27 mouse cellular contexts compared by ENCODE assay signal in the genomic region with DNA sequence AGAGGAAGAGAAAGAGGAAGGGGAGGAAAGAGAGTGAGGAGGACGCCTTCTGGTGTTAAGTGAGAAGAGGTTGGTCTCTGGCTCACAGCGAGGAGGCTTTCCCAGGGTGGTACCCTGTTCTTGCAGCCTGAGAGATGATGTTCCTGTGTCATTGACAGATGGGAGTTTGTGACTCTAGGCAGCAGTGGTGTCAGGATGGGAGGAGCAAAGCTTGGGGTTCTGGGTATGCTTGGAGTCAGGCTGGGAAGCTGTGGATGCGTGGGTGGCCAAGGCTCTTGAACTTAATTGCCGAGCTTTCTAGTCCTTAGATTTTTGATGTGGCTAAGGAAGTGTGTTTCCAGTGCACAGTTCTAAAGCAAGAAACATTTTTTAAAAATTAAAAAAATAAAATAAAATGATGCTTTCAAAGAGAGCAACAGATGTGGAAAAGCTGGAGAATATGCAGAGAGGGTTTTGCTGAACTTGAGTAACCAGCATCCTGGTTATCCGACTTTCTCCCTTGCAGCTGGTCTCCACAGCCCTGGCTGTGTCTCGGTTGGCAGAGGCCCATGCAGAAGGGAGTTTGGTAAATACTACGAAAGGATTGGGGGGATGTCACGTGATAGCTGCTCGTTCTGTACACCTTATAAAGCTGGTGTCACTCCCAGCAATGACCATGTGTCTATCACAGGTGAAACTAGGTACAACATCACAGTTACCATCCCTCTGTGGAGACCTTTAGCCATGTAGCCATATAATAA.
DNase-seq lines count a peak whose midpoint lies in the region; ATAC-seq lines count a peak whose summit lies in the region.
"Had no signal": no experiment of that assay in that cellular context is flagged by ENCODE, and none has a peak within 500 bp of the region (broad histone marks: within the 10 kb centered on the region; RNA-seq: fewer than 3 reads in every experiment).

No protein-coding gene starts in this region.

- H3K4me1 ChIP-seq in limb, embryonic 10.5 days, result 0 out of 2 replicates have a peak, but pooled peaks cover 5% of the 10 kb centered on the region
- H3K4me1 ChIP-seq: forebrain, embryonic 12.5 days; hindbrain, embryonic 15.5 days; megakaryocyte, embryonic 14.5 days; midbrain, embryonic 12.5 days; neural tube, embryonic 12.5 days had no signal

- 76% methylated on average over 9 of the region's 9 CpGs for WGBS in limb, embryonic 10.5 days

- no peaks in the 10 kb centered on the region for H3K9me3 ChIP-seq in limb, embryonic 10.5 days (replicated peaks)
- H3K9me3 ChIP-seq: forebrain, embryonic 12.5 days; hindbrain, embryonic 15.5 days; kidney, embryonic 15.5 days; midbrain, embryonic 12.5 days; neural tube, embryonic 12.5 days had no signal

- no peak for ATAC-seq in erythroid progenitor cell, adult 5-6 weeks (replicated peaks; ENCODE audit: low FRiP score, poor library complexity, severe bottlenecking)

- no peaks in the 10 kb centered on the region for H3K27me3 ChIP-seq in limb, embryonic 10.5 days (ENCODE audit: low read depth, poor library complexity, severe bottlenecking)
- H3K27me3 ChIP-seq: hindbrain, embryonic 15.5 days; kidney, embryonic 15.5 days; megakaryocyte, embryonic 14.5 days; midbrain, embryonic 12.5 days; neural tube, embryonic 12.5 days had no signal

- no peak overlapping the region for H3K4me3 ChIP-seq in limb, embryonic 10.5 days
- H3K4me3 ChIP-seq: forebrain, embryonic 12.5 days; hindbrain, embryonic 15.5 days; kidney, embryonic 15.5 days; megakaryocyte, embryonic 14.5 days; midbrain, embryonic 12.5 days; myocyte; neural tube, embryonic 12.5 days had no signal

- DNase-seq in heart, adult 18-20 months, result peak; percentile 26 to 45
- no peak for DNase-seq in heart, postnatal 36 days
- DNase-seq in lung, postnatal 10 days, result peak; percentile 8
- DNase-seq in lung, adult 18-20 months, result no peak
- peak; percentile 14 for DNase-seq in limb, embryonic 10.5 days (ENCODE audit: low spot score)
- DNase-seq: adrenal gland, postnatal 25 days; B cell, adult 2 months; cerebellum, adult 18-20 months; cerebellum, postnatal 14 days; kidney, adult 18-20 months; kidney, postnatal 36 days; layer of hippocampus, postnatal 36 days; left cerebral cortex, postnatal 4 days; liver; lung, postnatal 4 days; right cerebral cortex, adult 18-20 months; spleen, adult 18-20 months; thymus, postnatal 4 days had no signal

- H3K36me3 ChIP-seq in limb, embryonic 10.5 days, result no peaks in the 10 kb centered on the region
- H3K36me3 ChIP-seq: forebrain, embryonic 12.5 days; hindbrain, embryonic 15.5 days; kidney, embryonic 15.5 days; midbrain, embryonic 12.5 days; neural tube, embryonic 12.5 days had no signal

- intact Hi-C loops in heart, postnatal 36 days (cut with DNase I), result no loop called here

- no peak overlapping the region for H3K27ac ChIP-seq in limb, embryonic 10.5 days
- H3K27ac ChIP-seq: forebrain, embryonic 12.5 days; hindbrain, embryonic 15.5 days; kidney, embryonic 15.5 days; liver, embryonic 14.5 days; midbrain, embryonic 12.5 days; neural tube, embryonic 12.5 days had no signal

Comparison
In these comparisons a context has a peak if more than half of its experiments do, and no peak if none do; other contexts are left out.
1. DNase-seq: peak in heart, adult 18-20 months (2 of 2), lung, postnatal 10 days (single experiment) and limb, embryonic 10.5 days (single experiment); none in heart, postnatal 36 days (0 of 2) and lung, adult 18-20 months (0 of 2).